Mouse (Mus musculus): Measurements from ENCODE around the gene Rpl29. TPM values are rescaled to one million over a fixed set of nuclear protein-coding genes. Genes with fewer than 3 reads are reported as not detected.

Rpl29 gene
- polyA plus RNA-seq, 1 experiment from 2014 or later = 1,071 TPM

DNA sequence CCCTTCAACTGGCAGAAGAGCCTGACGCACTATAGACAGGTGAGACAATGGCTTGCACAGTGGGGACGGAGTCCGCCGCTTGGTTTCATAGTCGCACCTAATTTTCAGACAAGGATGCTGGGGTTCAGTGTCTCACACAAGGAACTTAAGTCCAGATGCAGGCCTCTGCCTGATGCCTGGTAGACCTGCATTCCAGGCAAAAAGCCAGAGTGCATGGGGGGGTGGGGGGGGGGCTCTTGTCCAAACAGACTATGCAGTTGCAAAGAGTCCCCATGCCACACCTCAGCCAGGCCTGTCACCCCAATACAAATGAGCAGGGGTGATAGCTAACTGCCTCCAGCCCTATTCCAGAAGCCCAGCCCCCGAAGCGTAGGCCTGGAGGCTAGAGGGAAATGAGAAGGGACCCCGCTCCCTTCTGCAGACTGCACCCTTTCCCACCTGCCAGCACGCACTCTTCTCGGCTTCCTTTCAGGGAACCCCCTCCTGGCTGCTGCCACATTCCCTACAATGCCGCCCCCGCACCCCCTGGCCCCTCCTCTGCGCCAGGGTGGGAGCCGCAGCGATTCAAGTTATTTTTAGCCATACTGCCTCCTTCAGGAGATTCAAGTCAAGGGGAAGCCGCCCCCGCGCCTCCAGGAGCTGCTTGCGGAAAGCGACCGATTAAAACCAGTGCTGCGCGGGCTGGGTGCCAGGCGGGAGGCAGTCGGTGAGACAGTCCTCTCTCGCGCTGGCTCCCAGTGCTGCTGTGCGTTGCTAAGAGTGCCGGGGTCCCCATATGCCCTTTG, 11.2 kb upstream of the Rpl29 start:
- no peak for DNase-seq (ENCODE audit: low spot score)

DNA sequence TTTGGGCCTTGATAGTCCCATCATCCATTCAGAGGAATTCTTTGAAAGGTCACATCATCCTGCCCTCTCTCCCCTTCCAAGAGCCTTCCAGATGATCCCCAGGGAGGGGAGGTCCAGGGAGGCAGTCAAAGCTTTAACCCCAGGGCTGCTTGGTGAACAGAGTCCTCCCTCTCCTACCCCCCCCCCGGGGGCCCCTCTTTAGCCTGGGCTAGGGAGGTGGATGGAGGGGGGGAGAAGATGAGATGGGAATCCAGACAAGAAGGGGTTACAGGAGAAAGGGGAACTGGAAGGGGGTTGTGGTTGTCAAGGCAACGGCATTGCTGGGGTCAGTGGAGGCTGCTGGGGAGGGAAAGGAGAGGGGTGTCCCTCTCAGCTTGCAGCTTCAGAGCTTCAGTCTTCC, 8.6 kb upstream of the Rpl29 start:
- no peak for DNase-seq (ENCODE audit: low spot score)

DNA sequence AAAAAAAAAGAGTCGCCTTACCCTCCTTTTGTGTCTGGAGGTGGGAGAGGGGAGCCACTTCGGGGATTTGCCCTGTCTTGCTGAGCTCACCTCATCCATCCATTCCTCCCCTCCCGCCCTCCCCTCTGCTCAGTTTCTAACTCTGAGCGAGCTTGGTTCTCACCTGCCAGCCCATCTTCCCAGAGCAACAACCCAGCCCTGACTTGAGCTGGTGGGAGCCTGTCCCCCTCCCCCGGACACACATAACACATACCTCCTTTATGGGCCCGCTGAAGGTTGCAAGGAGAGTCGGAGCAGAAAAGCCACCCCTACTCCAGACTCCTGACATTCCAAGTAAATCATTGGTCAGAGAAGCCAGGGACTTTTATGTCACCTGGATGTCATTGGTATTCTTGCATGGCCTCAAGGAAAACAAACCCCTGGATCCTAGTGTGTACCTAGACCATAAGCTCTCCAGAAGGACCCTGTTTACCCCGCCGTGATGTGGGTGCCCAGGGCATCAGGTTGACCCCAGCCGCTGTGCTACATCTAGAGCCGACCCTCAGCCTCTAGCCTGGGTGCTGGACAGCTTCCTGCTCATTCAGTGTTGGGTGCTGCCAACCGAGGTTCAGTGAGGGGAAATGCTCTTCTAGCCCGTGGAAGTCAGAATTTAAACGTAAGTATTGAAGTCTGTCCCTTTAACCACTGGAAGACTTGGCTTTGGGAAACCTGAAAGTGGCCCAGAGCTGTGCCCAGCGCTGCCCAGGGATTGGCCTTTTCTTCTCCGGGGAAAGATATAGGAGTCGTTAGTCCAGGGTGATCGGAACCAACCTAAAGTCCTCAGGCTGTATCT, 8.0 kb upstream of the Rpl29 start:
- no peak for DNase-seq (ENCODE audit: low spot score)

DNA sequence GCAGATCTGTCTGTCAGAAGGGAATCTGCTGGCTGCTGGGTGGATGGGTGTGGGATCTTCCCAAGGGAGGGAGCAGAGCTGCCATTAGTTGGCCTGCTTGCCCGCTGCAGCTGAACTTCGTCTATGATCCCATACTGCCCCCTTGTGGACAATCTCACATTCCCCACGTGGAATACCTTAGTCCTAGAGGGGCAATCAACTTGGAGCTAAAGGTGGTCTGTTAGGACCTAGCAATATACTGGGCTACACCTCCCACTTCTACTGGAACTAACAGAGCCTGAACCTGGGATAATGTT, 7.4 kb upstream of the Rpl29 start:
- peak; percentile 83 for DNase-seq (ENCODE audit: low spot score)

DNA sequence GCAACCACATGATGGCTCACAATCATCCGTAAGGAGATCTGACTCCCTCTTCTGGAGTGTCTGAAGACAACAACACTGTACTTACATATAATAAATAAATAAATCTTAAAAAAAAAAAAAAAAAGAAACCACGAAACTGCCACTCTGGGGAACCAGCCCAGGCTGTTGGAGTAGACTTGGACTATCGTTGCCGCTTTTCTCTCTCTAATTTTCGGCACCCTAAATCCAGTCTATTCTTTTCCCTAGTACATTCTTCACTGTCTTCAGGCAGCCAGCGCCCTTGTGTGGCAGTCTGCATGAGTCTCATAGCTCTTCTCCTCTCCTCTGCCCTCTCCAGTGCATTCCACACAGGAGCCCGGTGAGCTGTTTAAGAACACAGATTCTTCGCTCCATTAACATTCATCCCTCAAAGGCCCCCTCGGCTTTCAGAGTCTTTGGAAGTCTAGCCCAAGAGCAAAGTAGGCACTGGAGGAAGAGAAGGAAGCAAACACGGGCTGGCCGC, 484 bp upstream of the Rpl29 start:
- no peak for DNase-seq (ENCODE audit: low spot score)

DNA sequence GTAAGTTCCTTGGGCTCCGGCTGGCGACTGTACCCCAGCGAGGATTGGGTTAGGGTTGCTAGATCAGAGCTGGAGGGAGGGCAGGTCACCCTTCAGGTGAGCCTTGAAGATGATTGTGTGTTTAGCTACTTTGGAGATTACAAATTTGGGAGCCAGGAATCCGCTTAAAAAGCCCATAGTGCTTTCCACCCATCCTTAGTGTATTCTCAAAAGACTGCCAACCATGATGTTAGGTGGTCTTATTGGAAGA, 686 bp downstream of the Rpl29 start:
- no peak for DNase-seq (ENCODE audit: low spot score)

DNA sequence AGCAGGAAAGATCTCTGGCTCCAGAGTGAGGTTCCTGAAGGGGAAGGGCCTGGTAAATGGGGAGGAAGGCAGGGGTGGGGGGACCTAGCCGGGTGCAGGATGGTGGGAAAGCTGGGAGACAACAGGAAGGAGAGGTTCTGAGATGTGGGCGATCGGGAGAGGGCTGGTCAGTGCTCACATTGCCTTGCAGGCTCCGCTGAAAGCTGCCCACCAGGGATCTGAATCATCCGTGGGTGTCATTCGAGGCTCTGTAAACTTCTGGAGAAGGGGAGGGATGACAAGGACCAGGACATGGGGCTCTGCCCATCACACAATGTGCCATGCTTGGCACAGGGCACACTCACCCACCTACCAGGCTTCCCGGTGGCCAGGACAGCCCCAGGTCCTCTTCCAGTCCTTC, 4.1 kb downstream of the Rpl29 start:
- DNase-seq (ENCODE audit: low spot score) = no peak

DNA sequence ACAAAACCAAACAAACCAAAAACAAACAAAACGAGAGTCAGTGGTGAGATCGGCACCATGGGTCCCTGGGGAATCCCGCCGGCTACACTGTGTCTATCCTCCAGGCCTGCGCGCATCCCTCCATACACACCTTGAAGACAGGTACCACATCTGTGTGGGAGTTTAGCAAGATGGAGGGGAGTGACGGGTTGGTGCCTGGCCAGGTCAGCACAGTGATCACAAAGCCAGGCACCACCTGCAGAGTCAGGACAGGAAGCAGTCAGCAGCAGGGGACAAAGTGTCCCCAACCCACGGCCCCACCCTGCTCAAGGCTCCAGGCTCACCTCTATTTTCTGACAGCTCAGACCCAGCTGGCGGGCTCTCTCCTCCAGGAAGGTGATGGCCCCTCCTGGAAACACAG, 7.3 kb downstream of the Rpl29 start:
- no peak for DNase-seq (ENCODE audit: low spot score)

DNA sequence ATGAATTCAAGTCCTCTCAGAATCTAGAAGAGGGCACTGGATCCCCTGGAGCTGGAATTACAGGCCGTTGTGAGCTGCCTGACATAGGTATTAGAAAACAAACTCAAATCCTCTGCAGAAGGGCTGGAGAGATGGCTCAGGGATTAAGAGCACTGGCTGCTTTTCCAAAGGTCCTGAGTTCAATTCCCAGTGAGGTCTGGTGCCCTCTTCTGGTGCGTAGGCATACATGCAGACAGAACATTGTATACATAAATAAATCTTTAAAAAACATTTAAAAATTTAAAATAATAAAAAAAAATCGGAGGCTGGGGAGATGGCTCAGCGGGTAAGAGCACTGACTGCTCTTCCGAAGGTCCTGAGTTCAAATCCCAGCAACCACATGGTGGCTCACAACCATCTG, 13.4 kb downstream of the Rpl29 start:
- DNase-seq (ENCODE audit: low spot score) = no peak

DNA sequence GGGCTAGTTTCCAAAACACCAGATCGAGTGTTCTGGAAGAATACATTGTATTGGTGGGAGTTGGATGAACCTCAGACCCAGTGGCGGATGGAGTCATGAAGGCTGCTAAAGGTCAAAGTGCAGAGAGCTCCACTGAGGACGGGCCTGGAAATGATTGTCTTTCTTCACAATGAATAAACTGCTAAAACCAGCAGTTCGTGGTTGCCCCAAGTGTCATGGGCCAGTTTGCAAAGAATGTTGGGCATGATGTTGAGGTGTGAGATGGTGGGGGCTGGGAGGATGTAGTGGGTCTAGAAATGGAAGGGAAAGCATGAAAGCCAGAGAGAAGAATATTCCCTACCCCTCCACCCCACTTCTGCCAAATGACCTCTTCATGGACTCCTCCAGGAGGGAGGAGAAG, 15.6 kb downstream of the Rpl29 start:
- DNase-seq (ENCODE audit: low spot score) = no peak

DNA sequence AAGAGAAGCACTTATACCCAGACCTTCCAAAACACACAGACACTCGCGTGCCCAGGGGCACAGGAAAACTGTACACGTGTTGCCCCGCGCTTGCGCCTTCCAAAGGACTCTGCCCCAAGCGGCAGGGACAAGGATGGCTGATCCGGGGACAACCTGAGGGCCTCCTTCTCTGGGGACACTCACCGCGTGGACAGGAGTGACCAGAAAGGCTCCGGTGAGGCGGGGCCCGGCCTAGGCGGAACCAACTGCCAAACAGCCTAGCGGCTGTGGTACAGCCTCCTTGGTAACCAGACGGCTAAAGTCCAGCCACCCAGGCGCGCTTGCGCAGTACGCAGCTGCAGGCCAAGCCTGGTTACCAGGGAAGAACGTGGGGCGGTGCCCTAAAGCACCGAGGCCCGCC, 18.1 kb downstream of the Rpl29 start, which contains the start of the genes Abhd14b and Abhd14a:
Gene Abhd14b (plus strand): TSS at position 112 of the 400 bp plus-strand sequence.
Gene Abhd14a (minus strand): TSS at position 331 of the 400 bp plus-strand sequence.
- DNase-seq (ENCODE audit: low spot score) = peak; percentile 62

DNA sequence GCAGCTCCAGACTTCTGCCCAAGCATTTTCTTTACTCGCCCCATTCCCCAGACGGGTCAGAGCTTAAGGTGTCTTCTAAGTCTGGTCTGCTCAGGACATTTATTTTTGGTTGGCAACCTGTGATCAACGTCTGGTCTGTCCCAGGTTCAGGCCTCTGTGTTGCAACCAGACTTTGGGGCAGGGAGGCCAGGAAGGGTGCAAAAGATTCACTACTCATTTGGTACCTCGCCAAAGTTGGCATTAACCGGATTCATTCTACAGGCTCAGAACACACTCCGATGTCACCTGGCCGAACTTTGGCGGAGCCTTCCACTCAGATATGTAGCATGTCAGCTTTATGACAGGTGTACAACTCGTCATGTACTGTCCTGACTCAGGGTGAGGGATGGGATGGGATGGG, 18.7 kb downstream of the Rpl29 start:
- DNase-seq (ENCODE audit: low spot score) = no peak

DNA sequence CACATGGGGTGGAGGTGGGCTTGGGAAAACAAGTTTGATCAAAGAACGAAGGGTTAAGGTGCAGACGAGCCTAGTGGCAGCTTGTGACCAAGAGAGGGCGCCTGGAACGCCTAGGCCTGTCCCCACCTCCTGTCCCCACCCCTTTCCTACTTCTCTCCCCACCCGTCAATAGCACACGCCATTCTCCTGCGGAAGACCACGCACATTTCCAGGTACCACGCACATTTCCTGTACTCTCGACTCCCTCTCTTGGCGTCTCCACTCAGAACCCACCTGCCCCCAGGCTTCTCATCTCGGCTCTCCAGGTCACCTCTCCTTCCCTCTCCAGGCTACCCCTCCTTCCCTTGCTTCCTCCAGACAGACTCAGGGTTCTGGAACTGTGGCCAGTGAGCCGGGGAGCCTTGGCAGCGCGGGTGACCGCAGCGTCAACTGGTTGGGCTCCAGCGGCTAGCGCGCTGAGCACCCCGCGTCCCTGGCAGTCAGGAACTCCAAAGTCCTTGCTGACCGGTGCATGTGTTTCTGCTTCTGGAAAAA, 19.3 kb downstream of the Rpl29 start:
- DNase-seq (ENCODE audit: low spot score) = peak; percentile 71

GRCm38 (mm10) chr9:106449947-106450346, 20.7 kb downstream of the Rpl29 start:
- no peak for DNase-seq (ENCODE audit: low spot score)

DNA sequence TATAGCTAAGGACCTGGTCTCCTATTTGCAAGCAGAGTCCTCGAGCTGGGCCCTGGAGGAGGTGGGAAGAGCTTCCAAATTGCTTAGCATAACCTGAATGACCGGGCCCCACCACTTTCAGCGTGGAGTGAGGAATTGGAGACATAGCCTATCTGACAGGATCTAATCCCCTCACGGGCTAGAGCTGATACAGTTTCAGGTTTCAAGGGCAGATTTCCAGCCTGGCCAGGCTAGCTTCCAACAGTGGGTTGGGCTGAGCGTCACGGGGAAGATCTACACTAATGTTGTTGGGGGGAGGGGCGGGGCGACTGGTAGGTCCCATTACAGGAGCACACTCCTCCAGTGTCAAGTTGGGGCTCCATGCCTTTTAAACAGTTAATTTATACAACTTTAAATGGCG, 21.4 kb downstream of the Rpl29 start:
- no peak for DNase-seq (ENCODE audit: low spot score)

- no peak for DNase-seq (ENCODE audit: low spot score)
Observed at GRCm38 (mm10) chr9:106451298-106451697, 22.0 kb downstream of the Rpl29 start.

DNA sequence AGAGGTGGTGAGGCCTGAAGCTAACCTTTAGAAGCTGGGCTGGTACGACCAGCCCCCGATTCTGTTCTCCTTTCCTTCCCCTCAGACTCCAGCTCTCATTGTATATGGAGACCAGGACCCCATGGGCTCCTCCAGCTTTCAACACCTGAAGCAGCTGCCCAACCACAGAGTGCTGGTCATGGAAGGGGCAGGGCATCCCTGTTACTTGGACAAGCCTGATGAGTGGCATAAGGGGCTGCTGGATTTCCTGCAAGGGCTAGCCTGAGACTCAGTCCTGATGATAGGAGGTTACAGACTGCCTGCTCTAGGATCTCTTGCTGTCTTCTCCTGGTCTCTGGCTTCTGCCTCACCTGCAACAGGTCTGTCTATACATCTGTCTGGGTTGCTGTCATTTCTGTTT, 22.6 kb downstream of the Rpl29 start:
- DNase-seq (ENCODE audit: low spot score) = no peak

DNA sequence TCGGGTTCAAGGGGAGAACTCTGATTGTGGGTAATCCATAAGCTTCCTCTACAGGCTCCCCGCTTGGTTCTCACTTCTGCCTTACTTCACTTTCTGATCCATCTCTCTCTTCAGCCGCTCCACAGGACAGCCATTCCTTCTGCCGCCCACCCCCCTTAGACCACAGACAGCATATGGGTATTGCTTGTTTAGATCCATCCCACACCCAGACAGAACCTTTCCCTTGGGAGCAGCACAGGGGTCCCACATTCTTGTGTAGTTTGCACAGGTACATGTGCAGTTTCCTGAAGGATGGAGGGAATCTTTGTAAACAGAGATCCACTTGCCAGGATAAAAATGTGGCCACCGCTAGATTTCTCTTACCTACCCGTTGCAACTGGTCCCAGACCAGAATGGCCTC, 23.1 kb downstream of the Rpl29 start:
- no peak for DNase-seq (ENCODE audit: low spot score)

- DNase-seq (ENCODE audit: low spot score) = no peak
Observed at GRCm38 (mm10) chr9:106452821-106453220, 23.6 kb downstream of the Rpl29 start.

GRCm38 (mm10) chr9:106453271-106454070, 24.2 kb downstream of the Rpl29 start, which contains the start of gene Pcbp4:
Gene Pcbp4, plus strand, starts transcription at chr9:106453291.
- peak; percentile 44 for DNase-seq (ENCODE audit: low spot score)

- no peak for DNase-seq (ENCODE audit: low spot score)
Observed at GRCm38 (mm10) chr9:106454071-106454761, 25.0 kb downstream of the Rpl29 start.

Measured in thymus, postnatal 0 days (tissue).